Comparison of ENCODE assay signal across 19 mouse cellular contexts in genomic region chr17:78551482-78552036, GRCm38 (mm10). TPM values are rescaled to one million over a fixed set of nuclear protein-coding genes. Genes with fewer than 3 reads are reported as not detected.
"Had no signal": no experiment of that assay in that cellular context is flagged by ENCODE, and none has a peak within 500 bp of the region (broad histone marks: within the 10 kb centered on the region; RNA-seq: fewer than 3 reads in every experiment).

No protein-coding gene starts in this region.

- H3K4me2 ChIP-seq: lung, embryonic 15.5 days; midbrain, embryonic 11.5 days; midbrain, embryonic 13.5 days; midbrain, embryonic 15.5 days; neural tube, embryonic 12.5 days; stomach, embryonic 15.5 days had no signal

- H3K4me3 ChIP-seq: lung, embryonic 15.5 days; megakaryocyte, embryonic 14.5 days; midbrain, embryonic 13.5 days; midbrain, embryonic 15.5 days; neural tube, embryonic 12.5 days; stomach, embryonic 15.5 days had no signal

- H3K9me3 ChIP-seq: lung, embryonic 15.5 days; midbrain, embryonic 13.5 days; midbrain, embryonic 15.5 days; neural tube, embryonic 12.5 days; stomach, embryonic 15.5 days had no signal

- H3K36me3 ChIP-seq: lung, embryonic 15.5 days; midbrain, embryonic 13.5 days; midbrain, embryonic 15.5 days; neural tube, embryonic 12.5 days; stomach, embryonic 15.5 days had no signal

- DNase-seq: lung, adult 2 months; lung, postnatal 14 days; lung, postnatal 36 days; right cerebral cortex, postnatal 14 days; thymus, adult 2 months; thymus, postnatal 25 days; thymus, postnatal 4 days had no signal

- H3K27ac ChIP-seq: lung, embryonic 15.5 days; macrophage; midbrain, embryonic 13.5 days; midbrain, embryonic 15.5 days; neural tube, embryonic 12.5 days; stomach, embryonic 15.5 days; stomach, postnatal 0 days had no signal

- H3K27me3 ChIP-seq: lung, embryonic 15.5 days; megakaryocyte, embryonic 14.5 days; midbrain, embryonic 13.5 days; midbrain, embryonic 15.5 days; neural tube, embryonic 12.5 days; stomach, embryonic 15.5 days had no signal

- ATAC-seq: lung, postnatal 0 days had no signal

- H3K4me1 ChIP-seq: lung, embryonic 15.5 days; megakaryocyte, embryonic 14.5 days; neural tube, embryonic 12.5 days; stomach, embryonic 15.5 days had no signal

- H3K9ac ChIP-seq: lung, embryonic 15.5 days; midbrain, embryonic 13.5 days; midbrain, embryonic 15.5 days; neural tube, embryonic 12.5 days; stomach, embryonic 15.5 days had no signal

RNA-seq across cellular contexts. Expression of gene Vit, which starts 43.7 kb away (rescaled TPM):
- total RNA-seq: monocyte, adult 5-6 weeks; neutrophil, adult 5-6 weeks had no signal
- polyA plus RNA-seq: macrophage had no signal
